Mouse (Mus musculus): ENCODE measurements around the gene Pde11a. TPM values are rescaled to one million over a fixed set of nuclear protein-coding genes. Genes with fewer than 3 reads are reported as not detected.

Pde11a gene
- polyA plus RNA-seq, 1 experiment = not detected

GRCm38 (mm10) chr2:75959183-75959849, 379.3 kb downstream of the Pde11a start:
- Histone ChIP-seq H3K27ac (ENCODE audit: insufficient read depth, low read depth, low read length) (no peak overlapping the region), H3K4me1 (ENCODE audit: control insufficient read depth, insufficient read depth, low read length) (peaks cover 2% of the 10 kb centered on the region; the same call in 1 of the 2 replicates), H3K4me3 (ENCODE audit: insufficient read depth, low read depth, low read length) (no peak overlapping the region)
- WGBS = 55% methylated on average over 18 of the region's 18 CpGs
- no peak for TF ChIP-seq CTCF (IDR thresholded peaks at IDR 0.05; ENCODE audit: insufficient read depth, low read depth, low read length)
- no peak for TF ChIP-seq POLR2A (IDR thresholded peaks at IDR 0.05; ENCODE audit: insufficient read depth, low read depth, low read length)

DNA sequence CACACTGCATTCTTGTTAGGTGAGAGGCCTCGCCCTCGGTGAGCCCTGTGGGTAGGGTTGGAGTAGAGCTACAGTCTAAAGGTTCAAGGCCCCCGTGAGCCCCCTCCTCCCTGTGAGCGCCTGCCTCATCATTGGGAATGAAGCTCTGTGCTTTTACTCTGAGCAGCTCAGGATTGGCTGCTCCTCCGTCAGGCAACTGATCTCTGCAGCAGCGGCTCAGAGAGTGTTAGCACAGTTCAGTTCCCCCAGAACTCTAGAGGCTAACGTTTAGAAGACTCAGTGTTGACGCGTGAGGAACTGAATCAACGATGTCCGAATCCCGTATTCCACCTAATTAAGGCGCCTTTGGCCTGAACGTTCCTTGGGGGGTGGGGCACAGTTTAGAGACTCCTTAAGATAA, 382.9 kb downstream of the Pde11a start:
- Histone ChIP-seq H3K4me1 (ENCODE audit: control insufficient read depth, insufficient read depth, low read length) (peaks cover 2% of the 10 kb centered on the region; the same call in 1 of the 2 replicates), H3K27ac (ENCODE audit: insufficient read depth, low read depth, low read length) (no peak overlapping the region), H3K4me3 (ENCODE audit: insufficient read depth, low read depth, low read length) (no peak overlapping the region)
- no peak for TF ChIP-seq CTCF (IDR thresholded peaks at IDR 0.05; ENCODE audit: insufficient read depth, low read depth, low read length)
- no peak for TF ChIP-seq POLR2A (IDR thresholded peaks at IDR 0.05; ENCODE audit: insufficient read depth, low read depth, low read length)
- 54% methylated on average over 14 of the region's 14 CpGs for WGBS

- H3K4me1 ChIP-seq (ENCODE audit: control insufficient read depth, insufficient read depth, low read length) = no peaks in the 10 kb centered on the region
- no peak for TF ChIP-seq CTCF (IDR thresholded peaks at IDR 0.05; ENCODE audit: insufficient read depth, low read depth, low read length)
- no peak for TF ChIP-seq POLR2A (IDR thresholded peaks at IDR 0.05; ENCODE audit: insufficient read depth, low read depth, low read length)
- 92% methylated on average over 5 of the region's 5 CpGs for WGBS
- H3K4me3 ChIP-seq (ENCODE audit: insufficient read depth, low read depth, low read length) = no peak overlapping the region
- no peak overlapping the region for H3K27ac ChIP-seq (ENCODE audit: insufficient read depth, low read depth, low read length)
Observed at GRCm38 (mm10) chr2:75953320-75953719, 385.3 kb downstream of the Pde11a start.

DNA sequence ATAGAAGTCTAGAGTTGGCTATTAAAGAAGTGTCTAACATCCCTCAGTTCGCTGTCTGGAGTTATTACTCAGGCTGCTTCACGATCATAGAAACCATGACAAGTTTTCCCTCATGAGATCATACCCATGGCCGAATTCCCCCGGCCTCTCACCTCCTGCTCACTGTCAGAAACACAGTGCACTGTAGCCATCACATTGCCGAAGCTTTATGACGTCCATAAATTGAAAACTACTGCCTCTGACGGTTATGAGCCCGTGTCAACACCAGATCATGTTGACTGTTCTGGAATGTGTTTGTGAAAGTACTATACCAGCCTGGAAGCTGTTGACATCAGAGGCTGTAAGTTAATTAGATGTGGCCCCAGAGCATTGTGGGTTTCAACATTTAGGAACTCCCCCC, 387.9 kb downstream of the Pde11a start:
- WGBS = 90% methylated on average over 8 of the region's 8 CpGs
- Histone ChIP-seq H3K4me1 (ENCODE audit: control insufficient read depth, insufficient read depth, low read length) (no peaks in the 10 kb centered on the region), H3K4me3 (ENCODE audit: insufficient read depth, low read depth, low read length) (no peak overlapping the region), H3K27ac (ENCODE audit: insufficient read depth, low read depth, low read length) (no peak overlapping the region)
- TF ChIP-seq POLR2A (IDR thresholded peaks at IDR 0.05; ENCODE audit: insufficient read depth, low read depth, low read length) (no peak), CTCF (IDR thresholded peaks at IDR 0.05; ENCODE audit: insufficient read depth, low read depth, low read length) (no peak)

Other genes with a start within 250 kb of the Pde11a start
- not detected in 2 replicates for gene Cyct, start 21.7 kb upstream of the Pde11a start, polyA plus RNA-seq (2012; ENCODE audit: insufficient read depth, insufficient read length, low replicate concordance, missing spikeins)
- gene Rbm45, start 31.2 kb upstream of the Pde11a start, polyA plus RNA-seq (2012; ENCODE audit: insufficient read depth, insufficient read length, low replicate concordance, missing spikeins) = not detected in 2 replicates
- not detected in 2 replicates for gene Osbpl6, start 67.7 kb upstream of the Pde11a start, polyA plus RNA-seq (2012; ENCODE audit: insufficient read depth, insufficient read length, low replicate concordance, missing spikeins)

Data from olfactory bulb, adult 2 months (tissue).